Mouse (Mus musculus) adrenal gland, postnatal 4 days (tissue): Measurements from ENCODE around the gene Amdhd2. TPM values are rescaled to one million over a fixed set of nuclear protein-coding genes. Genes with fewer than 3 reads are reported as not detected.
A peak's percentile ranks its signal among the peaks of the same experiment; 100 is the strongest.
"Not testable (repeated sequence)": the region's sequence is repeated elsewhere in the genome, so short reads cannot be mapped to it uniquely, and the experiment has no call there.

ENCODE experiments used
- DNase-seq, 2 experiments: peaks; one replicate each; pipeline ENCODE4 v3.0.0; 2021 to 2022; ENCODE audit warnings: low spot score in 2 of 2, mixed read lengths in 2 of 2
- total RNA-seq, 2 experiments: library from RNA; stranded (reverse); gene quantifications; 2 replicates each; pipeline ENCODE4 v1.2.3; 2021

The Amdhd2 gene
- total RNA-seq, 2 experiments from 2014 or later: 44.9 to 46.8 TPM

- DNase-seq: no peak
Observed at GRCm38 (mm10) chr17:24157526-24157925, 6.0 kb downstream of the Amdhd2 start.

- no peak for DNase-seq
Observed at GRCm38 (mm10) chr17:24157121-24157520, 6.4 kb downstream of the Amdhd2 start.

GRCm38 (mm10) chr17:24156394-24156793 lies 7.2 kb downstream of the Amdhd2 start:
- DNase-seq: no peak

GRCm38 (mm10) chr17:24155742-24156141 lies 7.8 kb downstream of the Amdhd2 start:
- no peak for DNase-seq

GRCm38 (mm10) chr17:24154463-24154862 lies 9.1 kb downstream of the Amdhd2 start:
- no peak for DNase-seq

- DNase-seq: peak; percentile 47 to 61
Observed at GRCm38 (mm10) chr17:24151890-24152563, 11.5 kb downstream of the Amdhd2 start.

- no peak for DNase-seq
Observed at GRCm38 (mm10) chr17:24151382-24151781, 12.2 kb downstream of the Amdhd2 start.

- DNase-seq: no peak
Observed at GRCm38 (mm10) chr17:24150824-24151223, 12.7 kb downstream of the Amdhd2 start, which contains the start of gene Pdpk1. Gene Pdpk1 (minus strand): TSS chr17:24150924.

GRCm38 (mm10) chr17:24149421-24149820 lies 14.1 kb downstream of the Amdhd2 start:
- DNase-seq: no peak

GRCm38 (mm10) chr17:24142897-24143296 lies 20.7 kb downstream of the Amdhd2 start:
- DNase-seq: no peak

GRCm38 (mm10) chr17:24141425-24141920 lies 22.1 kb downstream of the Amdhd2 start:
- peak; percentile 90 to 96 for DNase-seq

GRCm38 (mm10) chr17:24140845-24141424 lies 22.6 kb downstream of the Amdhd2 start:
- DNase-seq: peak in 1 of 2 experiments; percentile 25

GRCm38 (mm10) chr17:24139968-24140367 lies 23.6 kb downstream of the Amdhd2 start:
- DNase-seq: no peak

GRCm38 (mm10) chr17:24139256-24139655 lies 24.3 kb downstream of the Amdhd2 start:
- DNase-seq: no peak

- DNase-seq: no peak
Observed at GRCm38 (mm10) chr17:24137226-24137880, 26.2 kb downstream of the Amdhd2 start.

GRCm38 (mm10) chr17:24134062-24134461 lies 29.5 kb downstream of the Amdhd2 start:
- no peak for DNase-seq

- DNase-seq: not testable (repeated sequence)
Observed at GRCm38 (mm10) chr17:24132919-24133318, 30.6 kb downstream of the Amdhd2 start.

- DNase-seq: no peak
Observed at GRCm38 (mm10) chr17:24131570-24131969, 32.0 kb downstream of the Amdhd2 start.

GRCm38 (mm10) chr17:24129246-24129645 lies 34.3 kb downstream of the Amdhd2 start:
- DNase-seq: not testable (repeated sequence)

- no peak for DNase-seq
Observed at GRCm38 (mm10) chr17:24127592-24127991, 36.0 kb downstream of the Amdhd2 start.

- DNase-seq: no peak
Observed at GRCm38 (mm10) chr17:24126801-24127200, 36.8 kb downstream of the Amdhd2 start.

- no peak for DNase-seq
Observed at GRCm38 (mm10) chr17:24119446-24119845, 44.1 kb downstream of the Amdhd2 start.
